Mouse (Mus musculus) mesoderm, embryonic 11.5 days (tissue): ENCODE measurements around the gene Rxfp4.

Experiments used
- DNase-seq: peaks from one replicate; pipeline ENCODE4 v3.0.0-alpha.2; 2012; ENCODE audit warnings: low read depth, low spot score

The Rxfp4 gene

DNA sequence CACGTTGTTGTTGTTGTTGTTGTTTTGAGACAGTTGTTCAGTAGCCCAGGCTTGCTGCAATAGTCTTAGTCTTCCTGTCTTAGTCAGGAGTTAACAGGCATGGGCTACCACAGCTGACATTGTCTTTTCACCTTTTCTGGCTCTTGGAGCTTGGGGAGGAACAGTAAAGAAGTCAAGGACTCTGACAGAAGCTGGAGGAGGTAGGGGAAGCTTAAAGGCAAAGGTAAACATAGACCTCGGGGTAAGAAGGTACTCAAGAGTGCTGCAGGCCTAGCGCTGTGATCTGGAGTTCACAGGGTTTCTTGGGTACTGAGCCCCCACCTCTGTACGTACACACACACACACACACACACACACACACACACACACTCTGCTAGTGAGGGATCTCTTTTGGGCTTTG lies 24.2 kb downstream of the Rxfp4 start:
- DNase-seq: no peak

DNA sequence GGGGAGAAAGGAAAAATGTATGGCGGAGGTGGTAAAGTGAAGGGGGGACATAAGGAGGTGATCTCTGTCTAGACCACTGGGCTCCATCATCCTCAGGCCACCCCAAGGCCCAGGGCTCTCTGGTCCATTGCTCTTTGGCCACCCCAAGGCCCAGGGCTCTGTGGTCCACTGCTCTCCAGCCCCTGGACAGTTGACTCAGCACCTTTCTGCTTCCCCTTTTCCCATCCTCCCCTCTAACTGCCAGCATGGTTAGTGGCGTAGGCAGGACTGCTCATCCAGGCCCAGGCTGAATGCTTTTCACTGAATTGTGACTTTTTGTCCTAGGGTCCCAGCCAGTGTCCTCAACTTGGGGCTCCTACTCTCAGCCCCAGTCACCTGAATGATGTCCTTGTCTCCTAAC lies 25.4 kb downstream of the Rxfp4 start:
- no peak for DNase-seq

DNA sequence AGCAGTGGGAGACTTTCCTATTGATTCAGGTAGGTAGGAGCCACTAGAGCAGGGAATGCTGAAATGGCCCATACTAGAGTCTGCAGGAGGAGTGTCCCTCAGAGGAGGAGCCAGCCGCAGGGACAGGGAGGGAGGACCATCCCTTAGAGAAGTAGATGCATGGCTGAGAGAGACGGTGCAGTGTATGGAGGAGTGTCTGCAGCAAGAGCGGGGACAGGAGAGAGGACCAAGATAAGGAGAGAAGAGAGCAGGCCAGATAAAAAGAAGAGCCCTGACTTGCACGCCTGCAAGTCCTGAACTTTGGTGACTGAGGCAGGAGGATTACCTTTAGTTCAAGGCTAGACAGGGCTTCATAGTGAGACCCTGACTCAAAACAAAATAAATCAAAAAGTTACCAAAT lies 25.8 kb downstream of the Rxfp4 start:
- no peak for DNase-seq

DNA sequence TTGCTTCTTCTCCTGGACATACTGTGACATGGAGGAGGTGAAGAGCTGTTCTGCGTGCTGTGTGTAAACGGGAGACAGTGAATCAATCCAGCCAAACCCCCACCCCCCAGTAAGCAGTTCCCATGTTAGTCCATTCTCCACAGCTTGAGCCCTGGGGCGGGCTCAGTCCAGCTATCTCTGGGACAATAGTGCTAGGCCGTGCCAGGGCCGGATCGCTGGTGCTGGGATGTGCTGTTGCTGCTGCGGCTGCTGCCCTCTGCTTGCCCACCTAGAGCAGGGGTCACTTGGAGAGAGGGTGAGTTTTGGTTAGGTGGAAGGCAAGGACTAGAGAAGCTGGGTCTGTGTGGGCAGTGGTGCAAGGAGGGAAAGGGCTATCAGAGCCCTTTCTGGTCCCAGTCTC lies 26.6 kb downstream of the Rxfp4 start:
- no peak for DNase-seq

DNA sequence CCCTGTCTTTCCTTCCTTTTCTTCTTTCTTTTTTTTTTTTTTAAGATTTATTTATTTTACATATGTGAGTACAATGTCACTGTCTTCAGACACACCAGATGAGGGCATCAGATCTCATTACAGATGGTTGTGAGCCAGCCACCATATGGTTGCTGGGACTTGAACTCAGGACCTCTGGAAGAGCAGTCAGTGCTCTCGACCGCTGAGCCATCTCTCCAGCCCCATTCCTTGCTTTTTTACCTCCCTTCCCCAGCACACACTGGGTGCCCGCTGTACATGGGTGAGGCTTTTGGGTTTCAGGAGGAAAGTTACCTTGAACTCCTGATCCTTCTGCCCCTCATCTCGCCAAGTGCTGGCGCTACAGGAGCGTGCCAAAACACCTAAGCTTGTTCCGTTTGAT lies 27.4 kb downstream of the Rxfp4 start:
- no peak for DNase-seq

DNA sequence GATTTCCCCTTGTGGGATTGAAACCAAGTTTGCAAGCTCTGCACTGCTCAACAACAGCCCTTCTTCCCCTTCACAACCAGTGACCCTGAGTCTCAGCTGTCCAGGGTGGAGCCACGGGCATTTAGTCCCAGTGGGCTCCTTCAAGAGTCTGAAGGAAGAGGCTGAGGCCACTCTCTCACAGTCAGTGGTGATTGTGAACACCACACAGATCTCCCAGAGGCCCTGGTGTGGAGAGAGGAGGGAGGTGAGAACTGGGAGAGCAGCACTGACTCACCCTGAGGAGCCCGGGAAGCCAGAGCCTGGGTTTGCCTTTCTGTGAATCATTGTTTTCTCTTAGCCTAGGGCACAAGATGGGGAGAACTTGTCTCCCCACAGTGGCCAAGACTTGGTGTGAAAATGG lies 28.0 kb downstream of the Rxfp4 start:
- no peak for DNase-seq

DNA sequence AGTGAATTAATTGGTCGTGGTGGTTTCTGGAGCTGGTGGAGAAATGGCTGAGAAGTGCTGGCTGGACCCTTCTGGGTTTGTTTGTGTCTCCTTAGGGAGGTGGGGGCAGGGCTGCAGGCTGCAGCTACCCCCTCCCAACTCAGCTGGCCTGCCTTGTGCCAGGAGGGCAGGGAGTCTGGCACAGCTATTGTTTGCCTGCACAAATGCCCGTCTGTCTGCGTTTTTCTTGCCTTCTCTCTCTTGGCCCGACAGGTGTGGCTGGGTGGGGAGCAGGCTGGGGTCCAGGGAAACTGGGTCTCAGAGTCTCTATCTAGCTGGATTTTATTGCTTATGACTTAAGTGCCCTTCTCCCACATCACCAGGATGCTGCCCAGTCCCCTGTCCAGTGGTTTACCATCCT lies 28.6 kb downstream of the Rxfp4 start:
- no peak for DNase-seq

DNA sequence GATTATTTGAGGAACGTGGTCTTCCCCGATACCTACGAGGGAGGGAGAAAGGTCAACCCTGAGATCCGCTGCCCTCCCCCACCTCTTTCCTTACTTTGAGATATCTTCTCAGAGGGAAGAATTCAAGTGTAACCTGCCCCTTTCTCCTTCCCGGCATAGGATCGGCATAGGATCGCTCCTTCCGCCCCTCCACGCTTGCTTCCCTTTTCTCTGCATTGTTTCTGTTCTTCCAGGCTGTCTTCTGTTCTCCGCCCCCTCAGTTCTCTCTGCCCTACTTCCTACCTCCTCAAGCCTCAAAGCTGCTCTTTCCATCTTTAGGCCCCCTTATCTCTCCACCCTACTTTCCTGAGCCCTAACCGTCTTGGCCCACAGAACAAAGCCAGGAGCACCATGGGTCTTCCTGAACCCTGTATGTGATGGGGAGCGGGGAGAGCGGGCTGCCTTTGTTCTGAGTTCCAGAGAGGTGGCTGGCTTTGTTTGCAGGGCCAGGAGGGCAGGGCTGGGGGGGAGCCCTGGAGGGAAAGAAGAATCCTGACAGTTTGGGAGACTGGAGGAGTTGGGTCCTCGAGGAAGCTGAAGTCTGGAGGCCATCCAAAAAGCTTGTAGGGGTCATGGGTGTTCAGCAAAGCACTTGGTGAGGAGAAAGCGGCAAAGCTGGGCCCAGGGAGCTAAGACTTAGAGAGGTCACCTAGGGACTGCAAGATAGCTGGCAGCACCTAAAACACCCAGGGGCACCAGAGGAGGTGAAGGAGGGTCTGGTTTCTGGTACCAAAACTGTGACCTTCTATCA lies 29.4 kb downstream of the Rxfp4 start:
- peak; percentile 34 for DNase-seq

DNA sequence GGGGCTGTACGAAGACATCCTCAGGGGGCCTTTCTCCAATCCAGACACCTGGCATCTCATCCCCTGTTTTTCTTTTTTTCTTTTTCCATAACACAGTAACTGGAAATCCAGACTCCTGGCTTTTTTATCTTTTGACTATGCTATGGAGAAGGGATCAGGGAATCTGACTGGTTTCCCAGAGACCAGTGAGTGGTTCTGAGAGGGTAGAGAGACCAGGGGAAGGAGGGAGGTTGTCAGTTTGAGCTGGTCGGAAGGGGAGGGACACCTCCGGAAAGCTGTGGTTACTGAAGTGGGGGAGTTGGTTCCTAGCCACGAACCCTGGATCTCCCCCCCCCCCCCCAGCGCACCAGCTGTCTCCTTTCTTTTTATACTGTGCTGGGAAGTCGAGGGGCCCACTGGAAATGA lies 30.0 kb downstream of the Rxfp4 start:
- DNase-seq: peak; percentile 30

DNA sequence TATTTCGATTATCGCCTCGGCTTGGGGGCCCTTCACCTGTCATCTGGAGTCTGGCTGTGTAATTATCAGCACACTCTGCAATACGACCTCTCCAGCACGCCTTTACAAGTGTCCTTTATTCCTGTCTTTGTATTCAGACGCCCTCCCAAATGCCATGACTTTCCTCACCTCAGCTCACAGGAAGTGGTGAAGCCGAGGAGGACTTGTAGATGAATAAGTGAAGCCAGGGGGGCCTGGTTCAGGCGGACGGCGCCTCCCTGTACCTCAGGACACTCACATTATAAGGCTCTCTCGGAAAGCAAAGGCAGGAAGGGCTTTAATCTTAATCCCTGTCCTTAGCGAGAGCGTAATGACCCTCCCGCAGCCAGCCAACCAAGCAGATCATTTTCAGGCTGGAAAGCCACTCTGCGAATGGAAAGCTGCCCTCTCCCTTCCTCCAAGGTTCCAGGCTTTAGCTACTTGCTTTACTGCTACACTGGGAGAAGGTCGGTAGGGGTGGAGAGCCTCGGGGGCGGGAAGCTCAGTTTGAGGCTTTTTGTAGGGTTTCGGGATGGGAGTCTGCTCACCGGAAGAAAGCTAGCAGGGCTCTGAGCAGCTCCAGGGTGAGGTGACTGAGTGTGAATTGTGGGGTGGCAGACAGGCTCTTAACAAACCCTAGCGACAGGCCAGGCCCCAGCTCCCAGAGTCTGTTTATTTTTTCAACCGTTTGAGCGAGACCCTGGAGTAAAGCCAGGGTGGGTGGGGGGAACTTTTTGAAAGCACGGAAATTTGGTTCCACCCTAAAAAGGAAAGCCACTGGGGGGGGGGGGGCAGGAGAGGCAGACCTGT lies 30.6 kb downstream of the Rxfp4 start:
- peak; percentile 30 for DNase-seq

DNA sequence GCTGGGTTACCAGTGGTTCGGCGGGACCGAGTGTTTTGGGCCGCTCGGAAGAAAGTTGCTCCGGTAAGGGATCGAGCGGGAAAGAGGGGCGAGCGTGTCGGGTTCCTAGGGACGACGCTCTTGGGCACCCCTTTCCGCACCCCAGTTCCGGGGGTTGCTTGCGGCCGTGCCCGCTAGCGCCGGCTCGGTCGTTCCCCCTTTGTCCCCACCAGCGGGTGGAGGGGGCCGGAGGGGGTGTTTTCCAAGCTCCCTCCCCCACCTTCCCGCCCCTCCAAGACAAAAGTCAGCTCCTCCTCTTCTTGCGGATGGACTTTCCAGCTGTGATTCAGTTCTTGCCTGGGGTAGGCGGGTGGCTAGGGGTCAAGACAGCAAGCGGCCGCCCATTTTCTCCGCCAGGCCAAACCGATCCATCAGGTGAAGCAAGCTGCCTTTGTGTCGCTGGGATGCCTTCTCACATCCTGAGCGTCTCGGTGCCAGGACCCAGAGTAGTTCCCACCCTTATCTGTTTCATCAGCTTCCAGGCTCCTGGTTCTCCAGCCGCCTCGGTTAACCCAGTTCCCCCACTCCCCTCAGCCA lies 31.3 kb downstream of the Rxfp4 start:
- peak; percentile 75 for DNase-seq

DNA sequence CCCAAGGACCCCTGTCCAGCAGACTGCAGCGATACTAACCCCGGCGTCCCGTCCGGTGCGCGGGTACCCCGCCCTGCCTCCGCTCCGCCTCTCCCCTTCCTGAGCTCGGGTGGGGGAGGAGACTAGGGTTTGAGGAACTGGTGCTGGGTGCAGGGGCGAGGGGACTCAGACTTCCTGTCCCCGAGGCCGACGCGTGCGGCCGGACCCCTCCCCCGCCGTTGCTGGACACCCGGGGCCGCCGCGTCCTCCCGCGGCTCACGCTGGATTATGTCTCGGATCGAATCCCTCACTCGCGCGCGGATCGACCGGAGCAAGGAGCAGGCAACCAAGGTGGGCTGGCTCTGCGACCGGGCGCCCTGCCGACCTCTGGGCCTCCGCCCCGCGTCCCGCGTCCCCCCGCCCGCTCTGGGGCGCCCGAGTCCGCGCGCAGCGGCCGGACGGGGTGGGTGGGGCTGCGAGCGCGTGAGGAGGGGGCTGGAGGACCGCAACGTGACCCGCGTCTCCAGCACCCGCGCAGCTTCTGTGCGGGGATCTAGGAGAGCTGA lies 31.9 kb downstream of the Rxfp4 start:
- peak; percentile 78 for DNase-seq

DNA sequence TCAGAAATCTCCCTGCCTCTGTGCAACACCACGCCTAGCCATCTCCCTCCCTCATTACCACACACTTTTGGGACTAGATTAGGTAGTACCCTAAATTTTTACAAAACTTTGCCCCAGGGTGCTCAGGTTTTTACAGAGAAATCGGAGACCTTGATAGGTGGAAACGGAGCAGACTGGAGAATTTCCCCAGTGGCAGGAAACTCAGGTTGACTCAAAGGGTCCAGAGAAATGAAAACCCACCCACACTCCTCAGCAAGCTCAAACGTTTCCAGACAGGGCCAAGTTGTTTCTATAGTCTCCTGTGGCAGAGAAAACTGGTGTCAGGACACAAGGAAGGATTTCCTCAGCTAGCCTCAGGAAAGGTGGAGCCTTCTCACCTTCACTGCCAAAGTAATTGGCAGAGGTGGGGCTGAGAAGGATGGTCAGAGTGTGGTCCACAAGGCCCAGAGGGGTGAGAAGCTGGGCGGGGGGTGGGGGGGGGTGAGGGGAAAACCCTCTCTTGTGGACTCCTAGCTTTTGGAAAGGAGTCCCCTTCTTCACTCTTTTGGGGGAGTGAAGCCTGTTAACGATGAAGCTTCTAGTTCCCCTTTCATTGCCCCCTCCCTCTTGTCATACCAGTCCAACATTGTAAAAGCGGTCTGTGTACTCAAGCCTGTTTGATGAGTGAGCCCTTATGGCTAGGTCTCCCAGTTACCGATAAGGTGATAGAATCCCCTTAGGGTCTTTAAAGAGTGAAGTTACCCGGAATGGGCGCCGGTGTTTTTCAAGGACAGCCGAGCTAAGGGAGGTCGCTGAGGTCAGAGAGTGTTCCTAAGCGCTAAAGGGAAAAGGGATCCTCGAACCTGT lies 32.6 kb downstream of the Rxfp4 start:
- no peak for DNase-seq

DNA sequence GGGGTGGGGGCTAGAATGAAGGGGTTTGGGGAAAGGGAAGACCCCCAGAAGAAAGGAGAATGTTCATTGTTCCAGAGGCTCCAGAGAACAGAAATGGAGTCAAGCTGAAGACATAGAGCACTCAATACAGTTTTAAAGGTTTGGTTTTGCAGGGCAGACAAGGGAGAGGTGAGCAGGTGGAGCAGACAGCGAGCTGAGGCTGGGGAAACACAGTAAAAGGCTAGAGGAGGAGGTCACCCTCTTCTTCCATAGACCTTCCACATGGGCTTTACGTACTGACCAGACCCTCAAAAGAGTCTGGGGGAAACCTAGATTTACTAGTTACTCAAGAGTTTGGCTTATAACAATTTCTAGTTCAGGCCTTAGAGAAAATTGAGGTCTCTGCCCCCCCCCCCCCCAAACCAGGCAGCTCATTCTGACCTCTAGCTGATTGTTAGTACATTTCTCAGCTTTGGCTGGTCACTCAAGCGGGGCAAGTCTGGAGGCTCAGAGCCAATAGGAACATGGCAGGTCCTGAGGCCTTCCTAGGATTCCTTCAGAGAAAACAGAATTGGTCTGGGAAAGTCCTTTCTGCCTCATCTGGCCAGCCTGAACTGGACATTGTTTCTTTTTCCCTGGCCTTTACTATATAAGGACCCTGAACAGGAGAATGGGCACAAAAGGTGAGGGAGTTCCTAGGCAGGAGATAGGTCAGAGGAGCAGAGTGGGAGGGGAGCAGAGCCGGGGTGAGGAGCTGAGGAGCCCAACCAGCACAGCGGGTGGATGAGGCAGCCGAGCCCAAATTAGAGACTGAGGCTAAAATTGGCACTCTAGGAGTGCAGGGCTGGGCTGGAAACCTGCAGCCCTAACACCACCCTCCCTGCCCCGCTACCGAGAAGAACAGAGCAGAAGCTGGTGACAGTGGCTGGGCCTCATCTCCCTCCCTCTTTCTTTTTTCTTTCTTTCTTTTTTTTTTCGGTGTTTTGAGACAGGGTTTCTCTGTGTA lies 33.5 kb downstream of the Rxfp4 start:
- no peak for DNase-seq

DNA sequence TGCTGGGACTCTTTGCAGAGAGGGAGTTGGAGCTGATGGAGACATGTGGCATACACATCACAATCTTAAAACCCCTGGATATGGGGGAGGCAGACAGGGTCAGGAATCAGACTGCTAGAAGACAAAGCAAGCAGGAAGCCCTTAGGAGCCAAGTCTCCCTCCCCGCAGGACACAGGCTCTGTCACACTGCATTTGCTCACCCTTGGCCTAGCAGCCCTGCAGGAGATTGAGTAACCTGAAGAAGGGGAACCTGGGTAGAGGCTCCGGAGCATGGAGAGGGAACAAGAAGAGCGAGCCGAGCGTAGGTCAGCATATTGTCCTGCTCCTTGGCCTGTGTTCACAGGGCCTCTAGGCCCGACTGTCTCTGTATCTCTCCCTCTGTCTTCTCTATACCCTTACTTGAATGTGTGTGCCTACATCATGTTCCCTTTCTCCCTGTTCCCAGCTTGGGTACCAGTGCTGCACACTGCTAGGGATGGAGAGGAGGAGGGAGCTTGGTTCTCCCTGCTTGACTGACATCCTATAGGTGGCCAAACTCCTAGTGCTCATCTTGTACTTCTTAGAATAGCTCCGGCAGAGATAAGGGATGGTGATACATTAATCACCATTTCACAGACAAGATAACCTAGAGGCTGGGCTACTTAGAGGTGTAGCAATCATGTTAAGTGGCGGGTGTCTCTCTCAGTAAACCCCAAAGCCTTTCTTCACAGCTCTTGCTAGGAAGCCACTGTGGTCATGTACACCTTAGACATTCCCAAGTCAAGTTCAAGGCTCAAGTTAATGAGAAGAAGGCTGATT lies 34.7 kb downstream of the Rxfp4 start:
- no peak for DNase-seq

DNA sequence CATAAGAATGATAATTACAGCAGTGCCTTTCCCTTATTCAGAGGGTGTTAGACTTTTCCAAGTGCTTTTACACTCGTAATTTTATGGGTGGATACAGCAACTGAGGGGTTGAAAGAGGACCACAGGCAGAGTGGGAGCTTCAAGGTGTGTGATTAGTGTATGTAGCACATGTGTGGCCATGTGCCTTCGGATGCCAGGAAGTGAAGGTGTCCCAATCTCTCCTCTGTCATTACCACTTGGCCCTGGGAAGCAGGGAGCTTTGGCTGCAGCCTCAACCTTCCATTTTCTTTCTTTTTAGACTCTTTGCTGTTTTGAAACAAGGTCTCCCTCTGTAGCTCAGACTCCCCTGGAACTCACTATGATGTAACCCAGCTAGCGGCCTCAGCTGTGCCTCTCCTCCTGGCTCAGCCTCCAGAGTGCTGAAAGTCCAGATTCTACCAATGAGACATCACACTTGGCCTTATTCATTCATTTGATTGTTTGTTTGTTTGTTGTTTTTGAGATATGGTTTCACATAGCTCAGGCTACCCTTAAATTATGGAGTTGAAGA lies 35.9 kb downstream of the Rxfp4 start:
- no peak for DNase-seq

DNA sequence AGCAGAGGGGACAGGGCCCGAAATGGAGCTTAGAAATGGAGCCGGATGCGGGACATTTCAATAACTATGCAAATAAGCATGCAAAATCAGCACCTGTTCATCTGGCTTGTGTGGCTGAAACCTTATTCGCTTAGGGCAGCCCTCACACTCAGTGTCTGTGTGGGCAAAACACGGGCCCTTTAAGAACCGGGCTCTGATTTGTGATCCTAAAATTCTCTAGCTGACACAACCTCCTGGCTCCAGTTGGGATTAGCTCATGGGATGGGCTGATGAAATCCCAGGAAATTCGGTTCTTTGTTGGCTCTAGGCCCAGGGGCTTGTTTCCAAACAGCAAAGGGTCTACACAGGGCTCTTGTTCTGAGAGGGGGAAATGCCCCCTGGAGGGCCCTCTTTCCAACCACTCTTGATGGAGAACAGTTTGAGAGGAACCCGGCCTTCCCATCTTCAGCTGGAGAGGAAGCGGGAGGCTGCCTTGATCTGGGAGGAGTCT lies 37.0 kb downstream of the Rxfp4 start:
- no peak for DNase-seq

DNA sequence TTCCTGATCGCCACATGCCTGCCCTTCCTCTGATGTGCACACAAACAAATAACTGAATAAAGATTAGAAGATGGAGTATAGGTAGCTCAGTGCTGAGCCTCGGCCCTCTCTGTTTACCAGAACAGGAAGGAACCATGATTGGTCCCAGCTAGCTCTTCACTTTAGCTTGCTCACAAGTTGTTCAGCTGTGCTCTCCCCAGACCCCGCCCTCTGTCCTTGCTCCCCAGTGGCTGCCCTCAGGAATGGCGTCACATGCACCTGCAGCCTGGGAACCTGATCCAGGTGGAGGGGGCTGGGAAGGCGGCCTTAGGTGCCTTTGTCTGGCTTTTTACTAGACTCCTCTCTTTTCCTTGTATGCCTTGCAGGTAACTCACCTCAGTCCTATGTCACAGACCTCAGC lies 37.8 kb downstream of the Rxfp4 start:
- DNase-seq: no peak

DNA sequence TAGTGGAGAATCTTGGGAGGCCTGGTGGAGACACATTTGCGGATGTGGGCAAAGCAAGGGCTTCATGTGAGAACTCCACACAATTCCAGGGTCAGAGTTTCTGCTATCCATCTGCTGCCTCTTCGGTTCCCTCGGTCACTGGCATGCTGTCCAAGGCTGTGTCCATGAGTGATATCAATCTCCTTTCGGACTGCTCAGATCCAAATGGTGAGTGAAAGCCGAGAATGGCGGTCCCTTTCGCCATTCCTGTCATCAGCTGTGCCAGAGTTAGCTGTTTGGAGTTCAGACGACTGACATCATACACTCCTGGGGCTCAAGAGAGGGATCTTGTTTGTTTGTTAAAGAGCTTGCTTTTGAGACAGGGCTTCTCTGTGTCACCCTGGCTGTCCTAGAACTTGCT lies 38.5 kb downstream of the Rxfp4 start:
- DNase-seq: no peak
